Mouse (Mus musculus) CH12F3 (cell line): ENCODE measurements around the gene Lmtk2.

Experiments
- in situ Hi-C: fragments of 300-500 bp; cut with MboI; formaldehyde crosslinking; loops from 2 replicates; pipeline ENCODE4 v1.14.3; 2020; ENCODE audit warnings: low sequenced_read_pairs

The Lmtk2 gene

DNA sequence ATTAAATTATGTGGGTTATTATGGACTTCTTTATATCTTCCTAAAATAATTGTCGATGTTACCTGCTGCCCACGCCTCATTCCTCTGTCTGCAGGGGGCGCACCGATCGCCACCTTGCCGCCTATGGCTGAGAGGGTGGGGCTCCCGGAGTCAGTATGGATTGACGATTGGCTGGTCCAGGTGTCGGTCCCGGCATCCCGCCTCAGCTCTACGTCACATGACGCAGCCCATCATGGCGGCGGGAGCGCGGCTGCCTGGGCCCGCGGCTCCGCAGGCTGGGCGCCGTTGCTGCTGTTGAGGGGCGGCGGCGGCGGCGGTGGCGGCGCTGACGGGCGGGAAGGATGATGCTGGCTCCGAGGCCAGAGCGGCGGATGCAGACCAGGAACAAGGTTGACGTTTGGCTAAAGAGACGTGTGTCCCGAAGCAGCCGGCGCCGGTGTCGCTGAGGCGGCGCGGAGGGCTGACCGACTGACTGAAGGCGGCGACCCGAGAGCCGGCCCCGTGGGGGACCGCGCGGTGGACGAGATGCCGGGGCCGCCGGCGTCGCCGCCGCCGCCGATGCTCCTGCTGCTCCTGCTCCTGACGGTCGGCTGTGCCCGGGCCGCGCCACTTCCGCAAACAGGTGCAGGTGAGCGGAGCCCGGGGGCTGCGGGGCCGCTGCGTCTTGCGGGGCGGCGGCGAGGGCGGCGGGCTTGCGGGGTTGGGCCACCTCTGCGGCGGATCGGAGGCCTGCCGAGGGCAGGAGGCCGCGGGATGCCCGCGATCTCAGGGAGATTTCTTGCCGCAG, at the start of gene Lmtk2:
Lmtk2 (plus strand) TSS at position 288 of the 787 bp plus-strand sequence.
- in situ Hi-C loops: no loop called here

- in situ Hi-C loops: loop anchor here (10.0 kb wide), 1 partner anchor 104 kb away; no protein-coding TSS in a partner anchor
Measured at GRCm38 (mm10) chr5:144051268-144051667, 49.0 kb upstream of the Lmtk2 start.

DNA sequence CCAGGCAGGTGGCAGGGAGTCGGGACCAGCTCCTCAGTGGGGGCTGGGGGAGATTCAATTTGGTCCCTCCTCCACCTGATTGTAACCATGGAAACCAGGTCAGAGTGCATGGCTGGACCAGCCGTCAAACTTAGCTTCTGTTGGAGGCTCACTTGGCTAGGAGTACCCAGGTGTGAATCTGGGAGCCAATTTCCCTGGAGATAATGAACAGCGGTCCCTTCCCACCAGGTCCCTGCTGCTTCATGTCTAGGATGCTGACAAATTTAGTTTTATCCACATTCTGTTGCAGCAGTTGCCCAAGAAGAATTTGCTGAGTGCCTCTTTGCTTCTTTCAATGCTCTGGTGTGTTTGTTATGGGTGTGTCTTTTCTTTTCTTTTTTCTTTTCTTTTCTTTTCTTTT, 46.8 kb upstream of the Lmtk2 start:
- in situ Hi-C loops: loop anchor here (10.0 kb wide), 1 partner anchor 101 kb away; no protein-coding TSS in a partner anchor

DNA sequence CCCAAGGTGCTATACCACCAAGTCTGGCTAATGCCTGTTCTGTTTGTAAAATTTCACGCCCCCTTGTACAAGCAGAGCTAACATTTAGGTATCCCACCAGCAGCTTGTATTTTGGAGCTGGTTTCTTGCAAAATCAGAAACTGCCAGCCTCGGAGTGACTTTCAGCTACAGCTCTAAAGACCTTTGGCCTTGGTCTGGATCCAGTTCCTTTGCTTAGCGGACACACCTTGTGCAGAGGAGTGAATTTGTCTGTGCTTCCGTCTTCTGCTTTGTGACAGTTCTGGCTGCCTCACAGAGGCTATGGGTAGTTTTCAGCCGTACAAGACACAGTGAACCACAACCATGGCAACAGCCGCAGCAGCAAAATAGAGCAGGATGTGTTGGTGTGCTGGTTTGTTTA, 45.9 kb upstream of the Lmtk2 start:
- in situ Hi-C loops: loop anchor here (10.0 kb wide), 1 partner anchor 100 kb away; no protein-coding TSS in a partner anchor

DNA sequence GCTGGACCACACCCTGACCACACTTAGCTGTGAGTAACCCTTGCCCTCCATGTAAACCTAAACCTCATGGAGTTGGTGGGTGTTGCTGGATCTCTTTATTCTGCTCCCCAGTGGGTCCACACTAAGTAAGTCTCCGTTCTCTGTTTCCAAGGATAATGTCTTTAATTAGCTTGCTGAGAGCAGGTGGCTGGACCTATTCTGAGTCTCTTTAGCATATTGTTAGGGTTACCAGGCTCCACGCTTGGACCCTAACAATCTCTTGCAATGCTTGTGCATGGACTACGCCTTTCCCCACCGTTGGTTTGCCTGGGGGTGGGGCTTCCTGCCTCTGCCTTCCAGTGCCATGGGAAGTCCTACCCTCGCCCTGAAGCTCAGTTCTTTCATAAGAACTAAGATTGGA, 36.1 kb upstream of the Lmtk2 start:
- in situ Hi-C loops: no loop called here

- in situ Hi-C loops: no loop called here
Measured at GRCm38 (mm10) chr5:144066036-144066435, 34.2 kb upstream of the Lmtk2 start.

DNA sequence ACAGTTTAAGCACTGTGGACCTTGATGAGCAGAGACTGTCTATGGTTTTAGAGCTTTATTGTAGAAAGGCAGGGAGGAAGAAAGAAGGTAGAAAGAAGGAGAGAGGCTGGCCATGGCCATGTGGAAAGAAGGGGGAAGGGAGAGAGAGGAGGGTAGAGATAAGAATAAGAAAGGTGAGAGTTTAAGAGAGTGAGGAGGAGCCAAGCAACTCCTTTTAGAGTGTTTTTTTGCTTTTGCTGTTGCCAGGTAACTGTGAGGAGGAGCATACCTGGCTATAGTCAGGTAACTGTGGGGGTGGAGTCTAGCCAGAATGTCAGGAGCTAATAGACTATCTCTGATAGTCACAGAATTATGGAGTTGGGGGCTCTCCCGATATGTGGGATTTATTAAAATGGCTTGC, 30.2 kb upstream of the Lmtk2 start:
- in situ Hi-C loops: no loop called here

GRCm38 (mm10) chr5:144071249-144071648, 29.0 kb upstream of the Lmtk2 start:
- in situ Hi-C loops: no loop called here

GRCm38 (mm10) chr5:144077541-144077940, 22.7 kb upstream of the Lmtk2 start:
- in situ Hi-C loops: no loop called here

DNA sequence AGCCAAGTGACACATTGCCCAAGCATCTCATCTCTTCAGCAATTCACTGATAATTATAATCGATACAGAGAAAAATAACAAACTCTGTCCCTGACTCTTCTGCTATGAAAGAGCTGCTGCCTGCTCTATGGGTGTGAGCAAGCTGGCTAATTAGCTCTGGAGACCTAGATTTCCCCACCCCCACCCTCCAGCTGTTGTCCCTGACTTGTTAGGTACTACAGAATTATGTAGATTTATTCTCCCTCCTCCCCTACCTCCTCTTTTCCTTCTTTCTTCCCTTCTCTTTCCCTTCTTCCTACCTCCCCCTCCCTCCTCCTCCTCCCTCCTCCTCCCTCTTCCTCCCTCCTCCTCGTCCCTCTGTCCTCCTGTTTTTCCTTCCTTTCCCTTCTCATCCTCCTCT, 19.4 kb upstream of the Lmtk2 start:
- in situ Hi-C loops: no loop called here

DNA sequence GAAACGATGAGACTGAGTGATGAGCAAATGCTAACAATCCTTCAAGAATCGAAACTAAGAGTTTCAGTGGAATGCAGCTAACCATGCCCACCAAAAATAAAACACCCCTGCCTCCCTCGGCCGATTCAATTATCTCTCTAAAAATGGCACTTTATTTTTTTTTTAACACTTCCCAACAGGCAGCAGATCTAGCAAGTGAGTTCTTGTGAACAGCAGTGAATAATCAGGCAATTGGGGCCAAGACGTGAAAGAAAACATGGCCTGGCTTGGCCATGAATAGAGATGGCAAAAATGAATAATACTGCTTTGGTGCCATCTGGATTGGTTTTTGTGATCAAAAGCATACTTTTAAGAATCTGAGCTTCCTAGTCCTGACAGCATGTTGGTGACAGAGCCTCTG, 18.2 kb upstream of the Lmtk2 start:
- in situ Hi-C loops: no loop called here

DNA sequence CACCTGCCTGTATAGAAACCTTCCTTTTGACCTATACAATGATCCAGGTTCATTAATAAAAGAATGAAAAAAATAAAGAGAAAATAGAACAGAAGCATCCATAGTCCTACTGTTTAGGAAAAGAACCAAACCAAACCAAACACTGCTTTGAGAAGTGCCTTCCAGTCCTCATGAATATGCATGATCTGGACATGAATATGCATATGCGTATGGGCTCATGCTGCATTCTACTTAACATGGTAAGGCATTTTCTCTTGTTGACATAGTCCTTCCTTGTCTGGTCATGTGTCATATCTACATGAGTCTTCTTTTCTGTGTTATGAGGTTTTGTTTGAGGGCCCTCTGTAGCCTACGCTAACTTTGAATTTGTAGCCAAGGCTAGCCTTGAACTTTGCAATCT, 16.7 kb upstream of the Lmtk2 start:
- in situ Hi-C loops: no loop called here

DNA sequence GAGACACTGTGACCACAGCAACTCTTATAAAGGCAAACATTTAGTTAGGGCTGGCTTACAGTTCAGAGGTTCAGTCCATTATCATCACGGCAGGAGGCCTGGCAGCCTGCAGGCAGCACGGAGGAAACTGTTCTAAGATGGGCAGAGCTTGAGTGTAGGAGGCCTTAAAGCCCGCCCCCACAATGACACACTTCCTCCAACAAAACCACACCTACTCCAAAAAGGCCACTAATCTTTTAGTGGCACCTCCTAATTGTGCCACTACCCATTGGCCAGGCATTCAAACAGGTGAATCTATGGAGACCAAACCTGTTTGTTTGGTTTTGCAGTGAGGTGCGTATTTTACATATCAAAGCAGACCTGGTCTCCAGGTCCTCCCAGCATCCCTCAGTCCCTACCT, 16.0 kb upstream of the Lmtk2 start:
- in situ Hi-C loops: no loop called here

DNA sequence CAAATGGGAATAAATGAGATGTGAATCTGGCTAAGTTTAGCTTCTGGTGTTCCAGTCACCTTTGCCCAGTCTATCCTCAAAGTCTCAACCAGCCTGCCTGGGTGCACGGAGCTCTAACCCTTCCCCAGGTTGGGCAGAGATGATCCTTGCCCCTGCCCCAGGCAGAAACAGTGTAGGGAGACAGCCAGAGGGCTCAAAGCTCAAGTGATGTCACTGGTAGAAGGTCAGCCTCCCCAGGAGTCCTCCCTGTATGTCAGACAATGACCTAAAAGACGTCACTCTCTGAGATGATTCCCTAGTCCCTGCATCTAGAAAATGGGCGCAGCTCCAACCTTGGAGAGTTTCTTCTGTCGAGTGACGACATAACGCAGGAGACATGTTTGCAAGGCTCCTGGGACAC, 14.5 kb upstream of the Lmtk2 start:
- in situ Hi-C loops: no loop called here

DNA sequence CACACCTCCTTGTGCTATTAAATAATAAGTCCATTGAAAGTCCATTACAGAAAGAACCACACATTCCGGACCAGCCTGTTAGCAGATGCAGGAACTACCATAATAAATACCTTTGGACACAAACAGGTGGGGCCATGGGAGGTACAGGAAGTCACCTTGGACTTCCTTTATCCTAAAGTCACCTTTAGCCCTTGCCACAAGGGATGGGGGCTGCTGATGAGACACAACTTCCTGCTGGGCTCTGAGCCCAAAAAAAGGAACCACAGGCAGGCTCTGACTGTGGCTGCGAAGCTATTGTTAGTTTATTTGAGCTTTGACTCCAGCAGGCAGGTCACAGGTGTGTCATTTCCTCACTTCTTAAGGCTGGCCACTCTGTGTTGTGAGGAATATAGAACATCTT, 13.7 kb upstream of the Lmtk2 start:
- in situ Hi-C loops: no loop called here

DNA sequence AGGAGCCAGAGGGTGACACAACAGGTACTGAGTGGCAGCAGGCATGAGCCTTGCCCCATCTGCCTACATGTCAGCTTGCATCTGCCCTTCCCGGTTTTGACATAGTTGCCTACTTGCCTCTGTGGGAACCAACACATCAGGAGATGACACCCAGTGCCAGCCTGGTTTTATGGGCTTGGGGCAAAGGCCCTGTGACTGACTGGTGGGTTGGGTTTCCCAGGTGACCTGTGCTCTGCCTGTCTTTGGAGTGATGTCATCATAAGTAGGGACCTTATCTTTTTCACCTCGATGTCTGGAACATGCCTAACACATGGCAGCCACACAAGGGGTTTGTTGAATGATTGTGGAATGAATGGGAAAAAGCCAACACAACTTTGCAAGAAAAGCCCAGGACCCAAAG, 11.9 kb upstream of the Lmtk2 start:
- in situ Hi-C loops: no loop called here

GRCm38 (mm10) chr5:144095461-144095970, 4.7 kb upstream of the Lmtk2 start:
- in situ Hi-C loops: no loop called here

DNA sequence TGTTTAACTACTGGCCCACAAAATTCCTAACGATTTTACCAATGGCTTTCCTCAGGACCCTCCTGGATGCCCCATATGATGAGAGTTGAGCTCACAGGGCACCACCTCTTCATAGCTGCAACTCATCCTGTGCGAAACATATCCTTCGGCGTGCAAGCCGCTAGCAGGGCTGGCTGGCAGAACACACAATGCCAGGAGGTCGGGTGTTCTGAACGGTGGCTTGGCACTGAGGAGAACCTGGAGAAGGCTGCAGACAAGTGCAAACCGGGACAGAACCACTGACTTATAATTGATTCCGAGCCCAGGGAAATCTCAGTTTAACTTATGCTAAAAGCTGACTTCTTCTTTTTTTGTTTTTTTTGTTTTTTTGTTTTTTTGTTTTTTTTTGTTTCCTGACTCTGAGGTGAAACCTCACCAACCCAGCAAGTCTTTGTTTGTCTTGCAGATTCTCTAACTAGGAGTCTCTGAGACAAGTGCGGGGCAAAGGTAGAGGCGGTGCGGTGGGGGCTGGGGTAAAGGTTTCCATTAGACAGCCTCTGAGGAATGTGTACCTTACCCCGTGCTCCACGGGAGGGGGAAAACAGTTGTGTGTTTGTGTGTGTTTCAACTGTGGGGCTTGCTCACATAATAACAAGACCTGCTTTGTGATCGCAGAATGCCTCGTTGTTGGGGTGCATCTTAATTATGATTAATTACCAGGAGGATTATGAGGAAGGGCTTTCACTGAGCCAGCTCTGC, 2.2 kb upstream of the Lmtk2 start:
- in situ Hi-C loops: no loop called here

- in situ Hi-C loops: no loop called here
Measured at GRCm38 (mm10) chr5:144098640-144098929, 1.7 kb upstream of the Lmtk2 start.

- in situ Hi-C loops: no loop called here
Measured at GRCm38 (mm10) chr5:144100948-144101347, 712 bp downstream of the Lmtk2 start.

GRCm38 (mm10) chr5:144105070-144105469, 4.8 kb downstream of the Lmtk2 start:
- in situ Hi-C loops: no loop called here

GRCm38 (mm10) chr5:144105471-144106129, 5.4 kb downstream of the Lmtk2 start:
- in situ Hi-C loops: no loop called here
